Mouse (Mus musculus): ENCODE measurements at regions not wholly inside any gene's neighbourhood (a gene's known extent, or its start where the extent isn't known, plus 50 kb on each side); places are given as distances from the start of the nearest gene placed in this dataset.

DNA sequence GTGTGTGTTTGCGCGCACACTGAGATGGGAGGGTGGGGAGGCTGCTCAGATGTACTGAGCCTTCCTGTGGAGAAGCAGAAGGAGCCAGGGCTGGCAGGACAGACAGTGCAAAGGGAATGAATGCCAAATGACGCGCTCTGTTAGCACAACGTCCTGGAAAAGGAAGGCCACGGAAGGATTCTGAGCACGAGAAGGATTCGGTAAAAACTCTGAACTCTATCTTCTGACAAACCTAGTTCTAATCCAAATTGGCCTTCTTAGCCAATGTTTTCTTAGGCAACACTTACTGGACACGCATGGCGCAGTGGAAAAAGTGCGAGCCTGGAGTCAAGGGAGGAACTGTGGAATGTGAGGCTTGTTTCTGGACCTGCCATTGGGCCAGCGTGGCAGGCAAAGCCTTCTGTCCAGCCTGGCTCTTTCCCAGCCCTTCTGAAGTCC is 503.0 kb downstream of the Gja1 start:
- TF ChIP-seq CTCF (IDR thresholded peaks at IDR 0.05; ENCODE audit: low read depth), result no peak
- TF ChIP-seq EP300 (IDR thresholded peaks at IDR 0.05; ENCODE audit: low read depth), result no peak
